Mouse (Mus musculus) layer of hippocampus, adult 2 months (tissue): ENCODE results near the gene Mcoln2. TPM values are rescaled to one million over a fixed set of nuclear protein-coding genes. Genes with fewer than 3 reads are reported as not detected.

Experiments used
- DNase-seq, 2 experiments: peaks; one replicate each; pipeline ENCODE4 v3.0.0; 2022; ENCODE audit warnings: low spot score in 2 of 2
- H3K27ac ChIP-seq: fragments of 200-600 bp; 2 replicates; pipeline ENCODE4 v1.8.1; 2022
- H3K4me3 ChIP-seq: fragments of 200-600 bp; 2 replicates; pipeline ENCODE4 v1.8.1; 2022; ENCODE audit warnings: mild to moderate bottlenecking
- CTCF ChIP-seq: fragments of 200-600 bp; conservative IDR thresholded peaks from 2 replicates; pipeline ENCODE4 v1.8.1; 2022; ENCODE audit warnings: antibody characterized with exemption, mild to moderate bottlenecking, moderate library complexity
- total RNA-seq, 2 experiments: library from RNA; stranded (reverse); gene quantifications; 2 replicates each; pipeline ENCODE4 v1.2.3; 2021

Mcoln2 gene
- total RNA-seq, 2 experiments from 2014 or later, result not detected

- Histone ChIP-seq H3K4me3 (peak overlapping the region; percentile 48), H3K27ac (peak overlapping the region; percentile 64; the same call in 1 of the 2 replicates)
- peak; percentile 78 to 84 for DNase-seq
- TF ChIP-seq CTCF, result peak; percentile 92
Measured at GRCm38 (mm10) chr3:146177748-146178582, 28.3 kb downstream of the Mcoln2 start.

GRCm38 (mm10) chr3:146180341-146180740 lies 30.7 kb downstream of the Mcoln2 start:
- H3K4me3 ChIP-seq, result no peak overlapping the region
- H3K27ac ChIP-seq, result no peak overlapping the region
- DNase-seq, result no peak
- no peak for TF ChIP-seq CTCF

GRCm38 (mm10) chr3:146180986-146181385 lies 31.4 kb downstream of the Mcoln2 start:
- no peak overlapping the region for H3K27ac ChIP-seq
- H3K4me3 ChIP-seq, result no peak overlapping the region
- peak; percentile 81 for TF ChIP-seq CTCF
- peak in 1 of 2 experiments; percentile 54 for DNase-seq

DNA sequence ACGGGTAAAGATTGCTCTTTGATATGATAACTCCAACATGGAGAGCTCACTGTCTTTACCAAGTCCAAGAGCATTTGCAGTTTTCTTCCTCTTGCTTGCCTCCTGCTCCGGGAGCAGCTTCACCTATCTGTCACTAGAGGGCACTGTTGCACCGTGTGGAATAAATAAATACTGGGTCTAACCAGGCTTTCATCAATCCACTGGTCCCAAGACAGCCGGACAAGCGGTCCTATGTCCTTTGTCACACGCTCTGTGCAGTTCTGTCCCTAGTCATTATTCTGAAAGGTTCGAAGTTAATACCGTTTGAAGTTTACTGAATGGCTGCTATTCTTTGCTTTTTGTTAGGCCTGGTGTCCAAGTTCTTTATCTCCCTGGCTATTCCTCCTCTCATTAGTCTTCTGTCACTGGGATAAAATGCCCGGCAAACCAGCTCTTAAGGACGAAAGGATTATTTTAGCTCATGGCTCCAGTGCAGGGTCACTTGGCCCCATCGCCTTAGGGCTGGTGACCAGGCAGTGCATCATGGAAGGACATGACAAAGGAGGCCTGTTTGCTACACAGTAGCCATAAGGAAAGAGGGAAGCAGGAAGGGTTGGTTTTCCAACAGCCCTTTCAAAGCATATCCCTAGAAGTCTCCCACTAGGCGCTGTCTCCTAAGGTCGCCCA lies 35.5 kb downstream of the Mcoln2 start:
- TF ChIP-seq CTCF, result peak; percentile 98
- Histone ChIP-seq H3K27ac (no peak overlapping the region), H3K4me3 (no peak overlapping the region)
- peak; percentile 55 to 75 for DNase-seq

DNA sequence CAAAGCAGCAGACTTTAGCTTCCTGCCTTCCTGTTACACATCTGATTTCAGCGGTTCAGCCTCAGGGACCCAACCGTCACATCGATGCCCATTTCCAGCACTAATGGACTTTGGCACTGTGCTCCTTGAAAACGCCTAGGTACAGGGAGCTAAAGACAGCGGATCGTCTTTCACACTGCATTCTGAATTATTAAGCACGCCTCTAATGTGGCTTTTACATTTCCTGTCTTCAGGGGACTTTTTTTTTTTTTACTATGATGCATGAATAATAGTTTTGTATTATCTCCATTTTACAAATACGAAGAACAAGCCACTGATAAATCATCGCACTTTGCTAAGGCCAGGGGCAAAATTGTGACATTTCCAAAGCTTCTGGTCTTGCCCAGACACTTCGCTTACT lies 36.4 kb downstream of the Mcoln2 start:
- no peak overlapping the region for H3K27ac ChIP-seq
- no peak overlapping the region for H3K4me3 ChIP-seq
- no peak for TF ChIP-seq CTCF
- no peak for DNase-seq

- DNase-seq, result no peak
Measured at GRCm38 (mm10) chr3:146189933-146190332, 40.3 kb downstream of the Mcoln2 start.

GRCm38 (mm10) chr3:146192507-146192906 lies 42.9 kb downstream of the Mcoln2 start:
- no peak for TF ChIP-seq CTCF
- no peak overlapping the region for H3K4me3 ChIP-seq
- no peak overlapping the region for H3K27ac ChIP-seq
- DNase-seq, result no peak

More at GRCm38 (mm10) chr3:146189933-146190332, 40.3 kb downstream of the Mcoln2 start:
- no peak overlapping the region for H3K27ac ChIP-seq
- TF ChIP-seq CTCF, result peak; percentile 27
- no peak overlapping the region for H3K4me3 ChIP-seq

GRCm38 (mm10) chr3:146195153-146195552 lies 45.5 kb downstream of the Mcoln2 start:
- H3K27ac ChIP-seq, result no peak overlapping the region
- TF ChIP-seq CTCF, result no peak
- DNase-seq, result no peak

DNA sequence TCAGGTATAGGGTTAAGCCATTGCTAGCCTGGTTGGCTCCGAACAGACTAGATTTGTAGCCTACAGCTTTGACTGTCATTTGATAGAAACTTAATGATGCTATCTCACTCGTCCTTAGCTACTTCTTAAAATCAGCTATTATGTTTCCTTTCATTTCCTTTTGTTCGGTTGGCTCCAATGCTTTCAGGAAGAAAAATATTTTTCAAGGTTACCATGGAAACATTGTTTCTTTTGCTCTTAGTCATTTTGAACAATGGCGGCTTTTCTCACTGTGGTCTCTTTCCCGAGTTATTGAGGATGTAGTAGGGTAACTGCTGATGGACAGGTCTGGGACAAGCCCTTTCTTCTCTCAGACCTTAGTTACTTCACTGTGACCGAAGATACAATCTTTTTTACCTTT lies 46.7 kb downstream of the Mcoln2 start:
- H3K27ac ChIP-seq, result no peak overlapping the region
- no peak for TF ChIP-seq CTCF
- DNase-seq, result no peak
- H3K4me3 ChIP-seq, result no peak overlapping the region

More at GRCm38 (mm10) chr3:146195153-146195552, 45.5 kb downstream of the Mcoln2 start:
- no peak overlapping the region for H3K4me3 ChIP-seq

- TF ChIP-seq CTCF, result no peak
- Histone ChIP-seq H3K4me3 (no peak overlapping the region), H3K27ac (no peak overlapping the region)
- no peak for DNase-seq
Measured at GRCm38 (mm10) chr3:146196780-146197743, 47.4 kb downstream of the Mcoln2 start.

DNA sequence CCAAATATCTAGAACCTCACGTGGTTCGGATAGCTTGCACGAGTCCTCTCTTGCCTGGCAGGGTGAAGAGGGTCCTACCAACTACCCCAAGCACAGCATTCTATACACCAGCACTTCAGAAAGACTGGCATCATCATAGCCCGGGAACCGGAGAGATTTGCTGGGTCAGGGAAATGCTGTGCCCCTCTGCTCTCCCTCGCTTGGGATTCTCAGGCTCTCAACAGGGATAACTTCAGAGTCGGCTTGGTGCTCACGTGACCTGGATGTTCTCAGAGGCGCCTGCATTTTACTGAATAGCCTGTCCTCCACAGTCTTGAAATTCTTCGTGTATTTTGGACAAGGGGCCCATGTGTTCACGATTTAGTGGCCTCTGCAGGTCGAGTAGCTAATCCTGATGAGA lies 48.2 kb downstream of the Mcoln2 start:
- H3K4me3 ChIP-seq, result no peak overlapping the region
- H3K27ac ChIP-seq, result no peak overlapping the region
- no peak for TF ChIP-seq CTCF
- DNase-seq, result no peak

GRCm38 (mm10) chr3:146198803-146199481 lies 49.3 kb downstream of the Mcoln2 start:
- no peak for DNase-seq
- no peak for TF ChIP-seq CTCF
- H3K27ac ChIP-seq, result no peak overlapping the region
- H3K4me3 ChIP-seq, result no peak overlapping the region
